Mouse (Mus musculus): ENCODE results near the gene Scamp1. TPM values are rescaled to one million over a fixed set of nuclear protein-coding genes. Genes with fewer than 3 reads are reported as not detected.
"Not testable (repeated sequence)": the region's sequence is repeated elsewhere in the genome, so short reads cannot be mapped to it uniquely, and the experiment has no call there.

Scamp1 gene
- polyA plus RNA-seq (2012; rRNA removed) (3.1 and 4.2 TPM in 2 replicates), polyA plus RNA-seq (2014; fragmentation: Nextera tagmentation; extraction: Ambion mirVana) (5.0 and 5.6 TPM in 2 replicates)

- peak within 1 kb of the TSS; percentile 71 to 78 for H3K4me3 ChIP-seq (ENCODE audit: insufficient read depth in 1 of 2, low read depth in 2 of 2, low read length in 2 of 2)
- TF ChIP-seq EP300 (IDR thresholded peaks at IDR 0.05; ENCODE audit: low read depth) (no peak), CTCF (IDR thresholded peaks at IDR 0.05; ENCODE audit: low read depth) (no peak)
- H3K4me1 ChIP-seq (replicated peaks; ENCODE audit: control insufficient read depth in 2 of 2, insufficient read depth in 2 of 2, low read length in 1 of 2) = peaks cover 6 to 13% of the 10 kb centered on the region in 2 experiments; a peak in 3 of 4 replicates
- H3K36me3 ChIP-seq (replicated peaks; ENCODE audit: control insufficient read depth, insufficient read depth, low read depth) = no peaks in the 10 kb centered on the region
- no peak within 1 kb of the TSS for H3K27ac ChIP-seq
- no peaks in the 10 kb centered on the region for H3K9me3 ChIP-seq (ENCODE audit: control insufficient read depth, low read length)
- ATAC-seq (ENCODE audit: insufficient read depth) (peak; percentile 92), DNase-seq (ENCODE audit: low read depth in 3 of 3, low spot score in 3 of 3) (peak; percentile 56 to 65 (median 56))
- peak within 1 kb of the TSS; percentile 70 for H3K9ac ChIP-seq (replicated peaks)
- WGBS (ENCODE audit: insufficient replicate concordance) = 0% methylated on average over 61 of the region's 62 CpGs
- H3K4me2 ChIP-seq (ENCODE audit: low read depth) = peak within 1 kb of the TSS; percentile 67
- no peaks in the 10 kb centered on the region for H3K27me3 ChIP-seq (ENCODE audit: control insufficient read depth, insufficient read depth, low read length)
Observed at GRCm38 (mm10) chr13:94285281-94285871, at the start of gene Scamp1. Gene Scamp1 (minus strand): TSS chr13:94285857.

- no peaks in the 10 kb centered on the region for H3K9me3 ChIP-seq (ENCODE audit: control insufficient read depth, low read length)
- WGBS (ENCODE audit: insufficient replicate concordance) = 50% methylated on average over 3 of the region's 3 CpGs
- H3K27me3 ChIP-seq (ENCODE audit: control insufficient read depth, insufficient read depth, low read length) = no peaks in the 10 kb centered on the region
- H3K9ac ChIP-seq (replicated peaks) = no peak overlapping the region
- DNase-seq (ENCODE audit: low read depth in 3 of 3, low spot score in 3 of 3) (no peak), ATAC-seq (ENCODE audit: insufficient read depth) (no peak)
- no peak for TF ChIP-seq CTCF (IDR thresholded peaks at IDR 0.05; ENCODE audit: low read depth)
- no peak for TF ChIP-seq EP300 (IDR thresholded peaks at IDR 0.05; ENCODE audit: low read depth)
- no peaks in the 10 kb centered on the region for H3K36me3 ChIP-seq (replicated peaks; ENCODE audit: control insufficient read depth, insufficient read depth, low read depth)
- H3K27ac ChIP-seq = no peak overlapping the region
- H3K4me3 ChIP-seq (ENCODE audit: insufficient read depth in 1 of 2, low read depth in 2 of 2, low read length in 2 of 2) = no peak overlapping the region
- H3K4me1 ChIP-seq (replicated peaks; ENCODE audit: control insufficient read depth in 2 of 2, insufficient read depth in 2 of 2, low read length in 1 of 2) = no peaks in the 10 kb centered on the region; a peak in 1 of 4 replicates
- H3K4me2 ChIP-seq (ENCODE audit: low read depth) = no peak overlapping the region
Observed at GRCm38 (mm10) chr13:94330392-94330979, 44.8 kb upstream of the Scamp1 start.

- WGBS (ENCODE audit: insufficient replicate concordance) = 62% methylated on average over 6 of the region's 6 CpGs
- not testable (repeated sequence) for H3K4me1 ChIP-seq (replicated peaks; ENCODE audit: control insufficient read depth in 2 of 2, insufficient read depth in 2 of 2, low read length in 1 of 2); H3K4me2 ChIP-seq (ENCODE audit: low read depth); H3K9me3 ChIP-seq (ENCODE audit: control insufficient read depth, low read length); H3K27ac ChIP-seq; H3K4me3 ChIP-seq (ENCODE audit: insufficient read depth in 1 of 2, low read depth in 2 of 2, low read length in 2 of 2); ATAC-seq (ENCODE audit: insufficient read depth); H3K9ac ChIP-seq (replicated peaks); H3K36me3 ChIP-seq (replicated peaks; ENCODE audit: control insufficient read depth, insufficient read depth, low read depth); DNase-seq (ENCODE audit: low read depth in 3 of 3, low spot score in 3 of 3); H3K27me3 ChIP-seq (ENCODE audit: control insufficient read depth, insufficient read depth, low read length)
Observed at GRCm38 (mm10) chr13:94329005-94329404, 43.3 kb upstream of the Scamp1 start.

- DNase-seq (ENCODE audit: low read depth in 3 of 3, low spot score in 3 of 3) (peak; percentile 9 to 24 (median 17)), ATAC-seq (ENCODE audit: insufficient read depth) (peak; percentile 74; the same call in 1 of the 2 replicates)
- Histone ChIP-seq H3K4me3 (ENCODE audit: insufficient read depth in 1 of 2, low read depth in 2 of 2, low read length in 2 of 2) (no peak overlapping the region), H3K9me3 (ENCODE audit: control insufficient read depth, low read length) (no peaks in the 10 kb centered on the region), H3K27ac (no peak overlapping the region), H3K4me2 (ENCODE audit: low read depth) (no peak overlapping the region), H3K4me1 (replicated peaks; ENCODE audit: control insufficient read depth in 2 of 2, insufficient read depth in 2 of 2, low read length in 1 of 2) (no peaks in the 10 kb centered on the region; a peak in 1 of 4 replicates), H3K36me3 (replicated peaks; ENCODE audit: control insufficient read depth, insufficient read depth, low read depth) (no peaks in the 10 kb centered on the region), H3K27me3 (ENCODE audit: control insufficient read depth, insufficient read depth, low read length) (no peaks in the 10 kb centered on the region), H3K9ac (replicated peaks) (no peak overlapping the region)
- TF ChIP-seq CTCF (IDR thresholded peaks at IDR 0.05; ENCODE audit: low read depth) (no peak), EP300 (IDR thresholded peaks at IDR 0.05; ENCODE audit: low read depth) (peak; percentile 37)
- WGBS (ENCODE audit: insufficient replicate concordance) = 17% methylated on average over 3 of the region's 3 CpGs
Observed at GRCm38 (mm10) chr13:94328063-94328462, 42.4 kb upstream of the Scamp1 start.

- Histone ChIP-seq H3K9ac (replicated peaks) (no peak overlapping the region), H3K4me2 (ENCODE audit: low read depth) (no peak overlapping the region), H3K4me3 (ENCODE audit: insufficient read depth in 1 of 2, low read depth in 2 of 2, low read length in 2 of 2) (no peak overlapping the region), H3K27ac (no peak overlapping the region), H3K27me3 (ENCODE audit: control insufficient read depth, insufficient read depth, low read length) (no peaks in the 10 kb centered on the region), H3K36me3 (replicated peaks; ENCODE audit: control insufficient read depth, insufficient read depth, low read depth) (no peaks in the 10 kb centered on the region), H3K4me1 (replicated peaks; ENCODE audit: control insufficient read depth in 2 of 2, insufficient read depth in 2 of 2, low read length in 1 of 2) (no peaks in the 10 kb centered on the region; a peak in 1 of 4 replicates), H3K9me3 (ENCODE audit: control insufficient read depth, low read length) (no peaks in the 10 kb centered on the region)
- DNase-seq (ENCODE audit: low read depth in 3 of 3, low spot score in 3 of 3) (no peak), ATAC-seq (ENCODE audit: insufficient read depth) (no peak)
- TF ChIP-seq CTCF (IDR thresholded peaks at IDR 0.05; ENCODE audit: low read depth) (no peak), EP300 (IDR thresholded peaks at IDR 0.05; ENCODE audit: low read depth) (no peak)
- 34% methylated on average over 4 of the region's 4 CpGs for WGBS (ENCODE audit: insufficient replicate concordance)
Observed at GRCm38 (mm10) chr13:94322475-94322874, 36.8 kb upstream of the Scamp1 start.
